Mouse (Mus musculus): ENCODE measurements at regions not wholly inside any gene's neighbourhood (a gene's known extent, or its start where the extent isn't known, plus 50 kb on each side); places are given as distances from the start of the nearest gene placed in this dataset.

GRCm38 (mm10) chr3:8740710-8741109, 869.2 kb downstream of the Zfp704 start:
- Histone ChIP-seq H3K9ac (ENCODE audit: low read depth, low read length) (no peak overlapping the region), H3K4me1 (ENCODE audit: control insufficient read depth, insufficient read depth, low read length) (peaks cover 19% of the 10 kb centered on the region), H3K4me2 (no peak overlapping the region), H3K36me3 (ENCODE audit: control insufficient read depth, insufficient read depth, low read length) (no peaks in the 10 kb centered on the region), H3K9me3 (replicated peaks; ENCODE audit: control insufficient read depth, low read length) (no peaks in the 10 kb centered on the region), H3K27ac (ENCODE audit: low read depth, low read length) (no peak overlapping the region), H3K27me3 (ENCODE audit: control insufficient read depth, insufficient read depth, low read length) (no peaks in the 10 kb centered on the region), H3K4me3 (ENCODE audit: low read depth, low read length) (no peak overlapping the region)
- WGBS (ENCODE audit: insufficient replicate concordance), result 59% methylated on average over 5 of the region's 5 CpGs
- no peak for ATAC-seq (replicated peaks; ENCODE audit: insufficient number of reproducible peaks, low FRiP score, low TSS enrichment)

- no peak overlapping the region for H3K4me2 ChIP-seq
These were observed 870.6 kb downstream of the Zfp704 start for GRCm38 (mm10) chr3:8739299-8739698.

GRCm38 (mm10) chr3:8736239-8736953, 873.5 kb downstream of the Zfp704 start:
- H3K27me3 ChIP-seq (ENCODE audit: control insufficient read depth, insufficient read depth, low read length), result no peaks in the 10 kb centered on the region
- no peaks in the 10 kb centered on the region for H3K36me3 ChIP-seq (ENCODE audit: control insufficient read depth, insufficient read depth, low read length)
- ATAC-seq (replicated peaks; ENCODE audit: insufficient number of reproducible peaks, low FRiP score, low TSS enrichment), result 0 out of 2 replicates have a peak, but pooled peaks have one; percentile 44
- H3K27ac ChIP-seq (ENCODE audit: low read depth, low read length), result peak overlapping the region; percentile 31; the same call in 1 of the 2 replicates
- no peak overlapping the region for H3K4me3 ChIP-seq (ENCODE audit: low read depth, low read length)
- no peak overlapping the region for H3K4me2 ChIP-seq
- H3K9me3 ChIP-seq (replicated peaks; ENCODE audit: control insufficient read depth, low read length), result no peaks in the 10 kb centered on the region
- WGBS (ENCODE audit: insufficient replicate concordance), result 22% methylated on average over 10 of the region's 10 CpGs
- H3K4me1 ChIP-seq (ENCODE audit: control insufficient read depth, insufficient read depth, low read length), result peaks cover 20% of the 10 kb centered on the region
- H3K9ac ChIP-seq (ENCODE audit: low read depth, low read length), result no peak overlapping the region

More at GRCm38 (mm10) chr3:8739299-8739698, 870.6 kb downstream of the Zfp704 start:
- WGBS (ENCODE audit: insufficient replicate concordance), result 81% methylated on average over 14 of the region's 14 CpGs
- Histone ChIP-seq H3K36me3 (ENCODE audit: control insufficient read depth, insufficient read depth, low read length) (no peaks in the 10 kb centered on the region), H3K4me1 (ENCODE audit: control insufficient read depth, insufficient read depth, low read length) (peaks cover 20% of the 10 kb centered on the region), H3K27ac (ENCODE audit: low read depth, low read length) (no peak overlapping the region), H3K4me3 (ENCODE audit: low read depth, low read length) (no peak overlapping the region), H3K9me3 (replicated peaks; ENCODE audit: control insufficient read depth, low read length) (no peaks in the 10 kb centered on the region), H3K9ac (ENCODE audit: low read depth, low read length) (no peak overlapping the region), H3K27me3 (ENCODE audit: control insufficient read depth, insufficient read depth, low read length) (no peaks in the 10 kb centered on the region)
- ATAC-seq (replicated peaks; ENCODE audit: insufficient number of reproducible peaks, low FRiP score, low TSS enrichment), result no peak

GRCm38 (mm10) chr3:8734096-8734495, 875.8 kb downstream of the Zfp704 start:
- no peak overlapping the region for H3K9ac ChIP-seq (ENCODE audit: low read depth, low read length)
- WGBS (ENCODE audit: insufficient replicate concordance), result 73% methylated on average over 3 of the region's 3 CpGs
- no peaks in the 10 kb centered on the region for H3K9me3 ChIP-seq (replicated peaks; ENCODE audit: control insufficient read depth, low read length)
- ATAC-seq (replicated peaks; ENCODE audit: insufficient number of reproducible peaks, low FRiP score, low TSS enrichment), result no peak
- peaks cover 13% of the 10 kb centered on the region for H3K4me1 ChIP-seq (ENCODE audit: control insufficient read depth, insufficient read depth, low read length)
- no peak overlapping the region for H3K4me3 ChIP-seq (ENCODE audit: low read depth, low read length)
- no peaks in the 10 kb centered on the region for H3K36me3 ChIP-seq (ENCODE audit: control insufficient read depth, insufficient read depth, low read length)
- H3K27me3 ChIP-seq (ENCODE audit: control insufficient read depth, insufficient read depth, low read length), result no peaks in the 10 kb centered on the region
- no peak overlapping the region for H3K27ac ChIP-seq (ENCODE audit: low read depth, low read length)
- no peak overlapping the region for H3K4me2 ChIP-seq

- Histone ChIP-seq H3K27me3 (ENCODE audit: control insufficient read depth, insufficient read depth, low read length) (no peaks in the 10 kb centered on the region), H3K4me2 (no peak overlapping the region), H3K9me3 (replicated peaks; ENCODE audit: control insufficient read depth, low read length) (no peaks in the 10 kb centered on the region), H3K9ac (ENCODE audit: low read depth, low read length) (no peak overlapping the region), H3K27ac (ENCODE audit: low read depth, low read length) (no peak overlapping the region), H3K4me1 (ENCODE audit: control insufficient read depth, insufficient read depth, low read length) (peaks cover 7% of the 10 kb centered on the region), H3K4me3 (ENCODE audit: low read depth, low read length) (no peak overlapping the region), H3K36me3 (ENCODE audit: control insufficient read depth, insufficient read depth, low read length) (no peaks in the 10 kb centered on the region)
- ATAC-seq (replicated peaks; ENCODE audit: insufficient number of reproducible peaks, low FRiP score, low TSS enrichment), result no peak
- WGBS (ENCODE audit: insufficient replicate concordance), result 59% methylated on average over 6 of the region's 6 CpGs
These were observed 878.5 kb downstream of the Zfp704 start for GRCm38 (mm10) chr3:8731398-8731797.

GRCm38 (mm10) chr3:8721628-8722594, 888.0 kb downstream of the Zfp704 start:
- Histone ChIP-seq H3K4me3 (ENCODE audit: low read depth, low read length) (no peak overlapping the region), H3K4me2 (no peak overlapping the region), H3K36me3 (ENCODE audit: control insufficient read depth, insufficient read depth, low read length) (no peaks in the 10 kb centered on the region), H3K9ac (ENCODE audit: low read depth, low read length) (no peak overlapping the region), H3K27ac (ENCODE audit: low read depth, low read length) (0 out of 2 replicates have a peak overlapping the region, but pooled peaks have one; percentile 5), H3K9me3 (replicated peaks; ENCODE audit: control insufficient read depth, low read length) (no peaks in the 10 kb centered on the region), H3K27me3 (ENCODE audit: control insufficient read depth, insufficient read depth, low read length) (no peaks in the 10 kb centered on the region), H3K4me1 (ENCODE audit: control insufficient read depth, insufficient read depth, low read length) (peaks cover 24% of the 10 kb centered on the region)
- ATAC-seq (replicated peaks; ENCODE audit: insufficient number of reproducible peaks, low FRiP score, low TSS enrichment), result no peak
- WGBS (ENCODE audit: insufficient replicate concordance), result 49% methylated on average over 4 of the region's 4 CpGs

GRCm38 (mm10) chr3:8720586-8721100, 889.2 kb downstream of the Zfp704 start:
- Histone ChIP-seq H3K36me3 (ENCODE audit: control insufficient read depth, insufficient read depth, low read length) (no peaks in the 10 kb centered on the region), H3K27ac (ENCODE audit: low read depth, low read length) (no peak overlapping the region), H3K9me3 (replicated peaks; ENCODE audit: control insufficient read depth, low read length) (no peaks in the 10 kb centered on the region), H3K9ac (ENCODE audit: low read depth, low read length) (no peak overlapping the region), H3K4me2 (no peak overlapping the region), H3K4me1 (ENCODE audit: control insufficient read depth, insufficient read depth, low read length) (peaks cover 31% of the 10 kb centered on the region), H3K27me3 (ENCODE audit: control insufficient read depth, insufficient read depth, low read length) (no peaks in the 10 kb centered on the region), H3K4me3 (ENCODE audit: low read depth, low read length) (no peak overlapping the region)
- 74% methylated on average over 7 of the region's 7 CpGs for WGBS (ENCODE audit: insufficient replicate concordance)
- ATAC-seq (replicated peaks; ENCODE audit: insufficient number of reproducible peaks, low FRiP score, low TSS enrichment), result no peak

GRCm38 (mm10) chr3:8718206-8718605, 891.7 kb downstream of the Zfp704 start:
- H3K4me3 ChIP-seq (ENCODE audit: low read depth, low read length), result peak overlapping the region; percentile 29; the same call in 1 of the 2 replicates
- no peaks in the 10 kb centered on the region for H3K27me3 ChIP-seq (ENCODE audit: control insufficient read depth, insufficient read depth, low read length)
- no peaks in the 10 kb centered on the region for H3K9me3 ChIP-seq (replicated peaks; ENCODE audit: control insufficient read depth, low read length)
- H3K36me3 ChIP-seq (ENCODE audit: control insufficient read depth, insufficient read depth, low read length), result no peaks in the 10 kb centered on the region
- H3K4me2 ChIP-seq, result peak overlapping the region; percentile 63
- no peak overlapping the region for H3K9ac ChIP-seq (ENCODE audit: low read depth, low read length)
- no peak for ATAC-seq (replicated peaks; ENCODE audit: insufficient number of reproducible peaks, low FRiP score, low TSS enrichment)
- 12% methylated on average over 9 of the region's 9 CpGs for WGBS (ENCODE audit: insufficient replicate concordance)
- H3K4me1 ChIP-seq (ENCODE audit: control insufficient read depth, insufficient read depth, low read length), result peaks cover 32% of the 10 kb centered on the region
- H3K27ac ChIP-seq (ENCODE audit: low read depth, low read length), result peak overlapping the region; percentile 65; the same call in 1 of the 2 replicates
